Mouse (Mus musculus) C2C12 (cell line): ENCODE data around the gene Ap1s3. TPM values are rescaled to one million over a fixed set of nuclear protein-coding genes. Genes with fewer than 3 reads are reported as not detected.

Source experiments
- H3K27me3 ChIP-seq: one replicate; pipeline ENCODE4 v1.6.1; 2011; ENCODE audit not compliant: control insufficient read depth, insufficient read depth, insufficient read length
- H3K36me3 ChIP-seq: one replicate; pipeline ENCODE4 v1.6.1; 2011; ENCODE audit not compliant: control insufficient read depth, insufficient read depth
- H3K4me3 ChIP-seq: one replicate; pipeline ENCODE4 v1.5.1; 2011; ENCODE audit warnings: mild to moderate bottlenecking, control low read depth; ENCODE audit not compliant: poor library complexity, insufficient read depth, severe bottlenecking
- H3K79me2 ChIP-seq: one replicate; pipeline ENCODE4 v1.6.1; 2011; ENCODE audit not compliant: control insufficient read depth, insufficient read depth
- H3K79me3 ChIP-seq: one replicate; pipeline ENCODE4 v1.6.1; 2011; ENCODE audit warnings: low read depth, control low read depth
- H3ac ChIP-seq: one replicate; pipeline ENCODE3; 2011; ENCODE audit warnings: low read depth; ENCODE audit not compliant: control insufficient read depth, insufficient read length
- CEBPB ChIP-seq: IDR thresholded peaks from one replicate; pipeline ENCODE4 v1.6.1; 2011; ENCODE audit warnings: low read depth, mild to moderate bottlenecking, control low read depth, moderate library complexity
- CTCF ChIP-seq: IDR thresholded peaks from one replicate; pipeline ENCODE4 v1.5.1; 2011; ENCODE audit not compliant: control insufficient read depth, insufficient read depth, insufficient read length
- FOSL1 ChIP-seq: IDR thresholded peaks from one replicate; pipeline ENCODE4 v1.8.0; 2011; ENCODE audit warnings: mild to moderate bottlenecking, low read length; ENCODE audit not compliant: poor library complexity, insufficient read depth, severe bottlenecking
- MAX ChIP-seq: IDR thresholded peaks from one replicate; pipeline ENCODE4 v1.6.1; 2011; ENCODE audit warnings: mild to moderate bottlenecking, control low read depth
- MYOD1 ChIP-seq: IDR thresholded peaks from one replicate; pipeline ENCODE4 v1.6.1; 2011; ENCODE audit warnings: low read depth; ENCODE audit not compliant: control insufficient read depth, insufficient read length
- MYOG ChIP-seq: IDR thresholded peaks from one replicate; pipeline ENCODE4 v1.6.1; 2011; ENCODE audit not compliant: control insufficient read depth, insufficient read length; ENCODE audit errors: extremely low read depth
- USF1 ChIP-seq: IDR thresholded peaks from one replicate; pipeline ENCODE4 v1.6.1; 2011; ENCODE audit warnings: low read depth, mild to moderate bottlenecking, control low read depth, moderate library complexity
- polyA plus RNA-seq: library from polyadenylated mRNA; unstranded; fragments of >200 nt; fragmentation: generic; extraction: Trizol; gene quantifications from one replicate; pipeline ENCODE4 v1.2.1, GENCODE M21; 2012; ENCODE audit warnings: missing spikeins

Ap1s3 gene
- polyA plus RNA-seq, 1 experiment = 1.4 TPM

DNA sequence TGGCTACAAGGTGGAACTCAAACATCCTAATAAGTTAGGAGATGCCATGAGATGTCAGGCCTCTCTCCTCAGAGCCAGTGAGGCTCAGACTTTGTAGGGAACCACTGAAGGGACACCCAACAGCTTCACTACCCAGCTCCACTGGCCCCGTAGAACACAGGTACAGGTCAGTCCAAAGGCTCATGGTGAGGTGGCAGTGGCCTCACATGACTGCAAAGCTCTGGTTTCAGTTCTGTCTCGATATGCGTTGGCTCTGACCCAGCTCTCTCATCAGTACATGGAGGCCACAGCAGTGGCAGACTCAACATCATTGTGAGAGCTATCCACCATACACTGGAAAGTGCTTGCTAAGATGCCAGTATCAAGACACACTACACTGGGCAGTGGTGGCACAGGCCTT is 9.0 kb upstream of the Ap1s3 start:
- no peak overlapping the region for H3ac ChIP-seq
- no peaks in the 10 kb centered on the region for H3K79me3 ChIP-seq
- H3K36me3 ChIP-seq = no peaks in the 10 kb centered on the region
- no peaks in the 10 kb centered on the region for H3K79me2 ChIP-seq
- TF ChIP-seq MAX = no peak
- TF ChIP-seq CTCF = no peak
- no peak for TF ChIP-seq FOSL1
- TF ChIP-seq CEBPB = no peak
- no peak for TF ChIP-seq USF1
- TF ChIP-seq MYOD1 = no peak
- TF ChIP-seq MYOG = no peak
- H3K27me3 ChIP-seq = no peaks in the 10 kb centered on the region
- H3K4me3 ChIP-seq = no peak overlapping the region

DNA sequence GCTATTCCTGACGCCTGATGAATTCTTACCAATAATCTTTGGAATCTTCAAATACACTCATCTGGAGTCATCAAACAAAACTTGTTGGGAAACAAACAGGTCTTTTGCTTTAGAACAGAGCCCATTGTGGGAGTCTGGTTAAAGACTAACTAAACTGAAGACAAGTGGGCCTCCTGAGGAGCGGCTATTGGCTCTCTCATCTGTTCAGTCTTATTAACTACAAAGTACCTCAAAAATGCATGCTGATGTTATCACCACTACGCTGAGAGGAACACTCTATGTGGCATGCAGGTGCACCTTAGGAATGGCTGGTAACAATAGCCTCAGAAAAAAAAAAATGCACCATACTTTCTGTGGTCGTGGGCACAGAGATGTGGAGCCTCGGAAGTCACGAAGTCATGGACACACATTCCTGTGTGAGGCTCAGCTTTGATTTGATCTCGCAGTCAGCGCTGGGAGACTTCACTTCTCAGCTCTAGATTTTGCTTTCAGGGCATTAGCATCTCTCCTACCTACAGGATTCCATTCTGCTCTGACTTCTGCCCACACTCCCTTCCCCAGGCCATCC is 6.4 kb upstream of the Ap1s3 start:
- H3K36me3 ChIP-seq = no peaks in the 10 kb centered on the region
- H3K27me3 ChIP-seq = no peaks in the 10 kb centered on the region
- no peak for TF ChIP-seq MYOD1
- no peak for TF ChIP-seq CEBPB
- TF ChIP-seq FOSL1 = no peak
- TF ChIP-seq MAX = no peak
- TF ChIP-seq CTCF = no peak
- no peak for TF ChIP-seq MYOG
- no peak for TF ChIP-seq USF1
- no peak overlapping the region for H3ac ChIP-seq
- no peak overlapping the region for H3K4me3 ChIP-seq
- no peaks in the 10 kb centered on the region for H3K79me2 ChIP-seq
- no peaks in the 10 kb centered on the region for H3K79me3 ChIP-seq

DNA sequence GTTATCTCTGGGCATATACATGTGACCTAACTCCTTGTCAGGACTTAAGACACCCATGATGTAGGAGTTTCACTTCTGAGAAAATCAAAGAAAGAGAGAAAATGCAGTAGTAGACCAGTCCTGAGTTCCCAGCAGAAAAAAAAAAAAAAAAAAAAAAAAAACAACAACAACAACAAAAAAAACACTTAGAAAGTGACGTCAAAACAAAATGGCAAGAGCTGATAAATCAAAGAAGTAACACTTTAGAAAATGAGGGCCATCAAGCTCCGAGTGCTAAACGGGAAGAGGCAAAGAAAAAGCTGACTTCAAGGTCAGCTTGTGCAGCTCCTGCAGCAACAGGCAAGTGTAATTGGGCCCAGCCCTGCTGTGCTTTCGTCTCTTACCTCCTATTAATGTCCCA is 3.9 kb upstream of the Ap1s3 start:
- Histone ChIP-seq H3K36me3 (no peaks in the 10 kb centered on the region), H3K27me3 (no peaks in the 10 kb centered on the region), H3ac (no peak overlapping the region), H3K79me2 (no peaks in the 10 kb centered on the region), H3K79me3 (no peaks in the 10 kb centered on the region), H3K4me3 (no peak overlapping the region)
- TF ChIP-seq CEBPB = no peak

DNA sequence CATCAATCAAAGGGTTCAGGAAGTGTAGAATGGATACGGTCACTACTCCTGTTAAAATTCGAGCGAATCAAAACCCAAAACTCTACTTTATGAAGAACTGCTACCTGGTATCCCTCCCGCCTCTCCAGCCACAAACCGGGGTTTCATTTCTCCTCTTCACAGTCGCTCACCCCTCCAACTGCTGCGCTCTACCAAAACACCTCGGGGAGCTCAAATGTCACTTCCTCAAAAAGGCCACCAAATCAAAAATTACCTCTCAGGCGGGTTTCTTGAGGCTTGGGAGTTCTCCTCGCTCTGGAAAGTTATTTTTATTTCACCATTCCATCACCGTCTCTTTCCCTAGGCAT is 603 bp downstream of the Ap1s3 start:
- H3ac ChIP-seq = no peak overlapping the region
- H3K4me3 ChIP-seq = peak overlapping the region; percentile 59
- H3K27me3 ChIP-seq = no peaks in the 10 kb centered on the region
- H3K36me3 ChIP-seq = no peaks in the 10 kb centered on the region
- no peaks in the 10 kb centered on the region for H3K79me3 ChIP-seq
- no peak for TF ChIP-seq USF1
- TF ChIP-seq MYOG = no peak
- no peak for TF ChIP-seq MYOD1
- no peak for TF ChIP-seq FOSL1
- no peak for TF ChIP-seq CEBPB
- no peaks in the 10 kb centered on the region for H3K79me2 ChIP-seq

GRCm38 (mm10) chr1:79669419-79669974 is 2.3 kb downstream of the Ap1s3 start:
- H3K27me3 ChIP-seq = no peaks in the 10 kb centered on the region
- no peak overlapping the region for H3ac ChIP-seq
- TF ChIP-seq CTCF (no peak), FOSL1 (no peak), MYOG (no peak)

GRCm38 (mm10) chr1:79664911-79665310 is 6.9 kb downstream of the Ap1s3 start:
- Histone ChIP-seq H3K79me2 (no peaks in the 10 kb centered on the region), H3K79me3 (no peaks in the 10 kb centered on the region), H3K4me3 (no peak overlapping the region), H3K36me3 (no peaks in the 10 kb centered on the region), H3K27me3 (no peaks in the 10 kb centered on the region), H3ac (no peak overlapping the region)
- no peak for TF ChIP-seq MYOD1
- no peak for TF ChIP-seq MAX
- TF ChIP-seq CTCF = no peak
- no peak for TF ChIP-seq CEBPB
- no peak for TF ChIP-seq USF1
- TF ChIP-seq FOSL1 = no peak
- no peak for TF ChIP-seq MYOG

More at GRCm38 (mm10) chr1:79669419-79669974, 2.3 kb downstream of the Ap1s3 start:
- H3K79me3 ChIP-seq = no peaks in the 10 kb centered on the region
- H3K79me2 ChIP-seq = no peaks in the 10 kb centered on the region
- no peaks in the 10 kb centered on the region for H3K36me3 ChIP-seq
- H3K4me3 ChIP-seq = no peak overlapping the region

DNA sequence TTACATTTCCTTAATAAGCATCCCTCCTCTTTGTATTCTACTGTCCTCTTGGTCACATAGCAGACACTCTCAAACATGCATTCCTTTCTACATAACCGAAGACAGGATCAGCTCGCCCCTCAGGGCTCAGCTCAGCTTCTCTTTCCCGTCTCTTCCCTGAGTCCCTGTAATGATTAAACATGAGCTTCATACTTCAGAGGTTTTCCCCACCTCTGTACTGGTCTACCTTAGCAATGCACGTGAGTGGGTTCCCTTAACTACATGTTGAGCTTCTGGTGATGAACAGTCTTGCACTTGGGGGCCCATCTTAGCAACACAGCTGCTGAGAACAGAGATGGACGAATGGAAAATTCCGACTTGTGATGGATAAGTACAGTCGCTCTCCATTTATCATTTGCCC is 12.2 kb downstream of the Ap1s3 start:
- Histone ChIP-seq H3K79me3 (no peaks in the 10 kb centered on the region), H3ac (no peak overlapping the region), H3K79me2 (no peaks in the 10 kb centered on the region), H3K36me3 (no peaks in the 10 kb centered on the region), H3K4me3 (no peak overlapping the region), H3K27me3 (no peaks in the 10 kb centered on the region)
- TF ChIP-seq CTCF (no peak), USF1 (no peak), MYOG (no peak), FOSL1 (no peak), MYOD1 (no peak), MAX (no peak), CEBPB (no peak)
